Mouse (Mus musculus) heart, postnatal 14 days (tissue): ENCODE measurements at regions not wholly inside any gene's neighbourhood (a gene's known extent, or its start where the extent isn't known, plus 50 kb on each side); places are given as distances from the start of the nearest gene placed in this dataset.

Experiments used
- DNase-seq, 2 experiments: peaks; one replicate each; pipeline ENCODE4 v3.0.0; 2021 to 2022
- intact Hi-C: fragments of 180-260 bp; cut with DNase I; formaldehyde crosslinking; loops from one replicate; pipeline ENCODE4 v1.15.1; 2025

DNA sequence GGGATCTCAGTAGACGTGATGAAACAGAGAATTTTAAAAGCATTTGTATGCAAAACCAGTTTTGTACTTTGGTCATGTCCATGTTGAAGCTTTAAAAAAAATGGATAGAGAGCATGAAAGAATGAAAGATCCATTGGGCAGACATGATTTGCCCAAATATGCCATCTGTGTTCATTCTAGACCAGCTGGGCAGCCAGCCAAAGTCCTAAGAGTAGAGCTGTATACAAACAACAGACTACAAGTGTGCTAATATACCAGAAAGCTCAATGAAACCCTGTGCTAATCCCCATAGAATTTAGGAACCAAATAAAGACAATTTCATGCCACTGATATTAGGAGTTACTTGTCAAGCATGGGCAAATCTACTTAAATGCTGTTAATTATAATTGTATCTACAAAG is 105.1 kb upstream of the Zwint start:
- DNase-seq = no peak
- intact Hi-C loops = no loop called here

DNA sequence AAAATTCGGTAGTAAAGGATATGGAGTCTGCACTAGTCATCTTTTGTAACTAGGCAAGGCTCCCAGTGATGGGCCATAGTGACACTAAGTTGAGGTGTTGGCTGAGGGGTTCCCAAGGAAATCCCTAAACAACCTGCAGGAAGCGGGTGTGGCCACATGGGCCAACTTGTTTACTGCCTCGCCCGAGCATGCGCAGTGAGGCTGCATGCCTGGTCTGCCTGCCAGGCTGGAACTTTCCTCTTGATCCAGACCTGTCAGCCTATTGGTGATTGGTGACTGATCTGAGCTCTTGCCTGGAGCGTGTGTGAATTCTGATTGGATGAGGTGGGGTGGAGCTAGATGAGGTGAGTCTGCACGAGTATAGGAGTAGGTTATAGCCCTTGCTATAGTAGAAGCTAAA is 103.1 kb upstream of the Zwint start:
- intact Hi-C loops = no loop called here

DNA sequence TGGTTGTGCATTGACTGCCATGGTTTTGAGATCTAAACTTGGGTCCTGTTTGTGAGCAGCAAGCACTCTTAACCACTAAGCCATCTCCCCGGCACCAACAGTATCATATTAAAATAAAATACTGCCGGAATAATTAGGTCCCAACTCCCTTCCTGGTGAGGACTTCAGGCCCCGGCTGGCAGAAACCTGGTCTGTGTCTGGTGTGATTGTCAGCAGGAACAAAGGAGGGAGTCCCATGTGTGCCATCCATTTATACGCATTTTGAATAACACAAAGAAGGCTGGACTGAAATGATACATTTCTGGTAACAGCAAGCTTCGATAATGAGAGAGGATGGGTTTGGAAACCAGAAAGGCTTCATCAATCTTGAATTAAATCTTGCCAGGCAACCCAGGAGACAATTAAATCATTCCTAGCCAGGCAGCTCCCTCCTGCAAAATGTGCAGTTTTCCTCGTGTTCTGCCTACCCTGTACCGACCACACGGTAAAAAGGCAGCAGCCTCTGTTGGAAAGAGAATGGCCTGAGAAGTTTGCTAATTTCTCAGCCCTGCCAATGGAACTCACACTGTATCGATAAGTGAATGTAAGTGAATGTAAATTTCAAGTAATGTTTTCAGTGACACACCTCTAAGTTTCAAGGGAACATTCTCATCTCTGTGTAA is 80.5 kb upstream of the Zwint start:
- no peak for DNase-seq
- intact Hi-C loops = no loop called here

More for the DNA sequence above, 103.1 kb upstream of the Zwint start:
- DNase-seq = no peak

DNA sequence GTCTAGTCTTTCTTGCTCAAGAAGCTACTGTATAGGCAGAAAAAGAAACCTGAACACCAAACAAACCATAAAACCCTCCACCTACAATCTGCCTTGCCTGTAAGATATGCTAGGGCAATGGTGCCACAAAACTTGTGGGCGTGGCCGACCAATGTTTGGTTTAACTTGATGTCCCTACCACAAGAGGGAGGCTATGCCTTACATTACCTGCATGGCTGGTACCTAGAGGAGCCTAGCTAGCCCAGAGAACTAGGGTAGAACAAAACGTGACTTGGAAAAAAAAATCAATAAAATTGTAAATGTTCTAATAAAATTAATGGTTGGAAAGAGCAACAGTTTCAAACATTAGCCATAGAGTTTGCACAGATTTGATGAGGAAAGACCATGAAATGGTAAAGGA is 76.9 kb upstream of the Zwint start:
- no peak for DNase-seq
- intact Hi-C loops = no loop called here

DNA sequence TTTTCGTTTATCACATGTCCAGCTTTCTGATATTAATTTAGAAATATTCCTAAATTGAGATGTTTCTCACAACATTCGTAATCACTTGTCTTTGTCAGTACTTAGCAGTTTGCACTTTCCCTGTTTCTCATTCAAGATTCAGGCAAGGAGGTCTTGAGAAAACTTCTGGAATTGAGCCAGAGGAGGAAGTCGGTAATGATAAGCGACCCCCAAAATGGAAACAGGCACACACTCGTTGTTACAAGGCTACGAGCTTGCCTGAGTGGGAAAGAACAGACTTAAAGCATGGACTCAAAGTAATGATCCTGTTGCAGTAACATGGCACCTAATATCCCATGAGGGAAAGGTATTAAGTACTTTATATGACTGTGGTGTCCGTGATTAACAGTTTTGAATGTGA is 76.1 kb upstream of the Zwint start:
- intact Hi-C loops = no loop called here

DNA sequence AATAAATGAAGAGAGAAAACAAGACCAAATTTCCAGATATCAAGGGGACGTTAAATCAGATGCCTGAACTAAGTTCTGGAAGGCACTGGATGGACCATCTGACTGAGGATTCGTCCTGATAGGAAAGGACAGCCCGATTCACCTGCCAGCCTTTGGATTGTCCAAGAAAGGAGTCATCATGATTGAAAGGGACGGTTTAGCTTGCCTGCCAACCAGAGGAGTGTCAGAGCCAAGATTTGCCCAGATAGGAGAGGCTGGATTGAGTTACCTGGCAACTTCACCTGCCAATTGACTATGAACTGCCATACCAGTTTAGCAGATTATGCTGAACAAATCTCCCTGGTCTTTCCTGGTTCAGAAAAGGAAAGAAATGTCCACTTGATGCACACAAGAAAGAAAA is 73.3 kb upstream of the Zwint start:
- intact Hi-C loops = no loop called here
- no peak for DNase-seq

More for the DNA sequence above, 76.1 kb upstream of the Zwint start:
- no peak for DNase-seq

DNA sequence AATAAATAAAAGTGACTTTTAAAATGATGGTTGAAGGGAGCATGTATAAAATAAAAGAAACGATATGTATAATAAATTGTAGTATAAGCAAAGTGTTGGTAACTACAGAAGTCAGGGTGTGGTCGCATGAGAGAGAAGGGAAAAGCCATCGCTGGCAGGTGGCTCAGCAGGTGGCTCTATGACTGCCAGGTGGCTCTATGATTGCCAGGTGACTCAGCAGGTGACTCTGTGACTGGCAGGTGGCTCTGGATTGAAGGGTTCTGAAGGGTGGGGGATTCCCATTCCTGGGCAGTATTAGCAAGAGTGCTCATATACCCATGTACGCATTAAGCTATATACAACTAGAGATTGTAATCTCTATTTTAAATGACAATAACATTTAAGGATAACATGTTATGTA is 66.1 kb upstream of the Zwint start:
- DNase-seq = no peak
- intact Hi-C loops = no loop called here

DNA sequence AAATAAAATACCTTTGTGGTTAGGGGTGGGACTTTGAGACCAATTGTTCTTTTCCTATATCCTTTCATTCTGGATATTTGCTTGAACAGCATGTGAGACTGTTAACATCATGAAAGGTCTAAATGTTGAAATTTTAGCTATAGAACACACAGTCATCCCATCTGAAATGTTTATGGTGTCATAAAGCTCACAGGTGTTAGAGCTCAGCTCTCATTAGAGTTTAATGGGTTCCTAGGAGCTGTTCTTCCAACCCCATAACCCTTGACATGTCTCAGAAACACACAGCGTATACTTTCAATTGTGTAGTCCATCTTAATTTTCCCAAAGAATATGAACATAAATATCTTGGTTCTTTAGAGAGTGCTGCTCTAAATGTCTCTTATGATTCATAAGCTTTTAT is 61.6 kb upstream of the Zwint start:
- intact Hi-C loops = no loop called here
- DNase-seq = no peak
